Mouse (Mus musculus) MEL (cell line): ENCODE measurements around the gene Ccdc40.

Experiments used
- CTCF ChIP-seq, 3 experiments: IDR thresholded peaks in 2 of 3; conservative IDR thresholded peaks in 1 of 3; 2 replicates each; pipeline ENCODE4 v1.5.1; 2011 to 2012; ENCODE audit warnings: low read length in 3 of 3, low read depth in 2 of 3, mild to moderate bottlenecking in 2 of 3, improper control_type of control experiment in 1 of 3, inconsistent platforms in 1 of 3, mixed read lengths in 1 of 3, moderate library complexity in 1 of 3; ENCODE audit not compliant: control insufficient read depth in 1 of 3, insufficient read depth in 1 of 3, poor library complexity in 1 of 3, severe bottlenecking in 1 of 3
- E2F4 ChIP-seq: IDR thresholded peaks from 2 replicates; pipeline ENCODE4 v1.6.1; 2011; ENCODE audit warnings: low read depth, low read length, improper control_type of control experiment, borderline replicate concordance
- EP300 ChIP-seq, 2 experiments: IDR thresholded peaks; 2 replicates each; pipeline ENCODE4 v1.6.1; 2011; ENCODE audit warnings: improper control_type of control experiment in 2 of 2, low read length in 2 of 2, low read depth in 1 of 2, mild to moderate bottlenecking in 1 of 2
- ETS1 ChIP-seq: IDR thresholded peaks from 2 replicates; pipeline ENCODE4 v1.6.1; 2012; ENCODE audit warnings: low read depth, mild to moderate bottlenecking, inconsistent platforms, low read length, improper control_type of control experiment, moderate library complexity
- GABPA ChIP-seq: IDR thresholded peaks from 2 replicates; pipeline ENCODE4 v1.6.1; 2012; ENCODE audit warnings: low read depth, mild to moderate bottlenecking, inconsistent platforms, low read length, improper control_type of control experiment, moderate library complexity
- HCFC1 ChIP-seq: IDR thresholded peaks from 2 replicates; pipeline ENCODE4 v1.6.1; 2012; ENCODE audit warnings: low read depth, mild to moderate bottlenecking, inconsistent platforms, low read length, improper control_type of control experiment, moderate library complexity
- MEF2A ChIP-seq: IDR thresholded peaks from 2 replicates; pipeline ENCODE4 v1.6.1; 2014; ENCODE audit warnings: low read depth, mild to moderate bottlenecking, inconsistent platforms, low read length, improper control_type of control experiment; ENCODE audit not compliant: poor library complexity, insufficient replicate concordance, severe bottlenecking; ENCODE audit errors: extremely low read depth
- RAD21 ChIP-seq: IDR thresholded peaks from 2 replicates; pipeline ENCODE4 v1.6.1; 2011; ENCODE audit warnings: mild to moderate bottlenecking, low read depth, low read length, improper control_type of control experiment
- RCOR1 ChIP-seq: IDR thresholded peaks from 2 replicates; pipeline ENCODE4 v1.6.1; 2012; ENCODE audit warnings: low read depth, mild to moderate bottlenecking, inconsistent platforms, low read length, improper control_type of control experiment
- UBTF ChIP-seq: IDR thresholded peaks from 2 replicates; pipeline ENCODE4 v1.6.1; 2012; ENCODE audit warnings: low read depth, mild to moderate bottlenecking, inconsistent platforms, low read length, improper control_type of control experiment, moderate library complexity, borderline replicate concordance; ENCODE audit not compliant: insufficient read depth
- USF1 ChIP-seq: IDR thresholded peaks from 2 replicates; pipeline ENCODE4 v1.6.1; 2014; ENCODE audit warnings: low read depth, mild to moderate bottlenecking, inconsistent platforms, low read length, improper control_type of control experiment, moderate library complexity
- ZNF384 ChIP-seq: IDR thresholded peaks from 2 replicates; pipeline ENCODE4 v1.6.1; 2012; ENCODE audit warnings: low read depth, mild to moderate bottlenecking, inconsistent platforms, low read length, improper control_type of control experiment

- TF ChIP-seq HCFC1: no peak
- TF ChIP-seq ZNF384: no peak
- TF ChIP-seq E2F4: no peak
- TF ChIP-seq CTCF (IDR thresholded peaks at IDR 0.05 in 2 of 3, conservative IDR thresholded peaks at IDR 0.05 in 1 of 3; ENCODE audit: control insufficient read depth in 1 of 3, insufficient read depth in 1 of 3, low read depth in 2 of 3, low read length in 3 of 3, poor library complexity in 1 of 3, severe bottlenecking in 1 of 3): peak; percentile 83 to 91 (median 84)
- TF ChIP-seq USF1: no peak
- no peak for TF ChIP-seq MEF2A
- TF ChIP-seq GABPA: no peak
- no peak for TF ChIP-seq ETS1
- TF ChIP-seq EP300 (IDR thresholded peaks at IDR 0.05; ENCODE audit: low read depth in 1 of 2, low read length in 2 of 2): no peak
- TF ChIP-seq UBTF: no peak
- no peak for TF ChIP-seq RCOR1
- TF ChIP-seq RAD21: peak; percentile 70
These were observed 76.7 kb downstream of the Ccdc40 start for GRCm38 (mm10) chr11:119304904-119305712.
